Mouse (Mus musculus): ENCODE data around the gene Saa3. TPM values are rescaled to one million over a fixed set of nuclear protein-coding genes. Genes with fewer than 3 reads are reported as not detected.
A peak's percentile ranks its signal among the peaks of the same experiment; 100 is the strongest.

Saa3 gene
- 7.8 and 10.1 TPM in 2 replicates for total RNA-seq (2014; rRNA removed)
- polyA plus RNA-seq (2012; rRNA removed) = 3.5 and 3.8 TPM in 2 replicates

DNA sequence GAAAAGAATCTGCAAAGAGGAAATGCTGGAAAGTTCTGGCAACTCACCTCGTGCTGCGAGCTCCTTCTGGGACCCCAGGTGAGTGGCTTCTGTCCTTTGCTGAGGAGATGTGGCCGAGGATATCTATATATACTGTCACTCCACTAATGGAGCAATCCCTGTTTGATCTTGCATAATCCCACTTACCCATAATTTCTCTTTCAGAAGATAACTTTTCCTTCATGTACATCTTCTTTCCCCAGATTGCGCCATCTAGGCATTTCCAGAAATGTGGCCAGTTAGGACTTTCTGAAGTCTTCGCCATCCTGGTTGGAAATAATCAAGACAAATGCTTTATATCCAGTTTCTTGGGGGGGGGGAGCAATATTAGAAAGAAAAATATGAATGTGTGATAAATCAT, at the start of gene Saa3:
TSS of gene Saa3 (minus strand) at position 101 of the 400 bp plus-strand sequence.
- WGBS = 83% methylated on average over 5 of the region's 5 CpGs
- Histone ChIP-seq H3K27ac (replicated peaks; ENCODE audit: insufficient read depth, low read depth, low read length) (no peak within 1 kb of the TSS), H3K27me3 (ENCODE audit: control insufficient read depth, insufficient read depth, low read length) (no peaks in the 10 kb centered on the region), H3K4me1 (ENCODE audit: control insufficient read depth, insufficient read depth, low read length) (peaks cover 12% of the 10 kb centered on the region), H3K36me3 (ENCODE audit: control insufficient read depth, insufficient read depth, low read length) (no peaks in the 10 kb centered on the region), H3K79me2 (ENCODE audit: control insufficient read depth, insufficient read depth, low read length) (no peaks in the 10 kb centered on the region), H3K4me3 (ENCODE audit: insufficient read depth, low read depth, low read length) (no peak within 1 kb of the TSS), H3K9ac (ENCODE audit: low read depth, low read length) (no peak within 1 kb of the TSS)
- DNase-seq (ENCODE audit: extremely low read depth, low read depth, low spot score) = no peak
- TF ChIP-seq POLR2A (IDR thresholded peaks at IDR 0.05; ENCODE audit: extremely low read depth, insufficient read depth, low read length) = no peak
- no peak for TF ChIP-seq CTCF (IDR thresholded peaks at IDR 0.05; ENCODE audit: low read depth, low read length)

DNA sequence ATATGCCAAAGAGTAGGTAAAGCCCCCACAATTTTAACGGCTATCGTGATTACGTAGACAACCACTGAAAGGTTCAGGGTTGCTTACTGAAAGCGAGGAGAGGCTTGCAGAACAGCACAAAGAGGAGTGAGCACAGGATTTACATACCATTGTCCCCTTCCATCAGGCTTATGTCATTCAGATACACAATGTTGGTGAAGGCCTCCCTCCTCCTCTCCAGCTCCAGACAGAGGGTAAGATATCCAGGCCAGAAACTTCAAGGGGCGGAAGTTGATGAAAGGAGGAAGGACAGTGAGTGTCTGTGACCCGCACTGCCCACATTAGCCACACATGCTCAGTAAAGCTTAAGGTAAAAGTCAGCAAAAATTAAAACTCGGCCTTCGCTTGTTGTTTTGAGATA, 49.2 kb upstream of the Saa3 start:
- TF ChIP-seq POLR2A (IDR thresholded peaks at IDR 0.05; ENCODE audit: extremely low read depth, insufficient read depth, low read length) (no peak), CTCF (IDR thresholded peaks at IDR 0.05; ENCODE audit: low read depth, low read length) (no peak)
- H3K27ac ChIP-seq (replicated peaks; ENCODE audit: insufficient read depth, low read depth, low read length) = no peak overlapping the region
- H3K27me3 ChIP-seq (ENCODE audit: control insufficient read depth, insufficient read depth, low read length) = no peaks in the 10 kb centered on the region
- no peaks in the 10 kb centered on the region for H3K79me2 ChIP-seq (ENCODE audit: control insufficient read depth, insufficient read depth, low read length)
- no peak overlapping the region for H3K9ac ChIP-seq (ENCODE audit: low read depth, low read length)
- peaks cover 23% of the 10 kb centered on the region for H3K36me3 ChIP-seq (ENCODE audit: control insufficient read depth, insufficient read depth, low read length)
- H3K4me1 ChIP-seq (ENCODE audit: control insufficient read depth, insufficient read depth, low read length) = no peaks in the 10 kb centered on the region
- no peak for DNase-seq (ENCODE audit: extremely low read depth, low read depth, low spot score)
- H3K4me3 ChIP-seq (ENCODE audit: insufficient read depth, low read depth, low read length) = no peak overlapping the region
- 95% methylated on average over 8 of the region's 8 CpGs for WGBS

DNA sequence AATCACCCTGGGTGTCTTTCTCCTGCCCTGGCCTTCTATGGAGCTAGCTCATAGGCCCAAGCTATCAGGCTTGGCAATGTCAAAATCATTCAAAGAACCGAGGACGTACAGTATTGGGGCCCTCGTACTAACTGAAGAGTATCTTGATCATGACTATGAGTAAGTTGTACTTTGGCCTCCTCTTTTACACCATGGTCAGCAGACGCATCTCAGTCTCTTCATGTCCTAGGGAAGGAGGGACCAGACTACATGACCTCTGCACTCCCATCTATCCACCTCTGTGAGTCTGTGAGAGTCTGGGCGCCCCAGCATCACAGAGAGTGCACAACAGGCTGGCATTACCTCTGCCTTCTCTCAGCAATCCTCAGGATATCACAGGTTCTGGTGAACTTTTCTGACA, 47.1 kb upstream of the Saa3 start:
- no peak overlapping the region for H3K27ac ChIP-seq (replicated peaks; ENCODE audit: insufficient read depth, low read depth, low read length)
- TF ChIP-seq POLR2A (IDR thresholded peaks at IDR 0.05; ENCODE audit: extremely low read depth, insufficient read depth, low read length) (no peak), CTCF (IDR thresholded peaks at IDR 0.05; ENCODE audit: low read depth, low read length) (no peak)
- no peak for DNase-seq (ENCODE audit: extremely low read depth, low read depth, low spot score)
- no peaks in the 10 kb centered on the region for H3K4me1 ChIP-seq (ENCODE audit: control insufficient read depth, insufficient read depth, low read length)
- WGBS = 94% methylated on average over 5 of the region's 5 CpGs
- no peak overlapping the region for H3K9ac ChIP-seq (ENCODE audit: low read depth, low read length)
- no peak overlapping the region for H3K4me3 ChIP-seq (ENCODE audit: insufficient read depth, low read depth, low read length)
- no peaks in the 10 kb centered on the region for H3K79me2 ChIP-seq (ENCODE audit: control insufficient read depth, insufficient read depth, low read length)
- no peaks in the 10 kb centered on the region for H3K27me3 ChIP-seq (ENCODE audit: control insufficient read depth, insufficient read depth, low read length)
- peaks cover 14% of the 10 kb centered on the region for H3K36me3 ChIP-seq (ENCODE audit: control insufficient read depth, insufficient read depth, low read length)

DNA sequence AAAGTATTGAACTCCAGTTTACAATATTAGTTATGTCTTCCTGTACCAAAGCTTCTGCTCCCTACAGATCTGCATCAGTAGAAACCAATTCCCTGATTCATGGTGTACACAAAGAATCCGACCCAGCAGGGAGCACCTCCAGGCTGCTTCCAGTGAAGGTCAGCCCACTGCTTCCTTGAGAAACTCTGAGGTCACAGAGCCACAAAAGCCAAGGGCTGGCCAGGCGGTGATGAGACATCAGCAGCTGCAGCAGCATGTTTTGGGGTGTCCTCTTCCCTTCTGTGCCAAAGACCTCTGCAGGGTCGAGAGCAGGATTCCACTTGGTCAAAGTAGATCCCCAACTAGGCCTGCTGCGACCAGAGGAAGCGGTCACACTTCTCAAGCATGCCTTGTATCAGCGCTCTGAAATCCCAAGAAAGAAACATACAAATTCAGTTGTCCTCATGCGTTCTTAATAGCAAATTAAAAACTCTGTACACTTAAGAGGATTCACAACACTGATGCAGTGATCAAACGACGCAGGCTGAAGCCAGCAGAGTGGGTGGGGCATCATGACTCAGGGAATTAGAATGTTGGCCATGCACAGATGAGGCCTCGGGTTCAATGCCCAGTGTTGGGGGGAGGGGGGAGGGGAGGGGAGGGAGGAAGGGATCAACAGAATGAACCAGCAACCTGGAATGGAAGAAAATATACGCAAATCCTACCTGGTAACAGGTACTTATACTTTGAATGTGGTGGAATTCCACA, 45.7 kb upstream of the Saa3 start:
- TF ChIP-seq CTCF (IDR thresholded peaks at IDR 0.05; ENCODE audit: low read depth, low read length) = no peak
- TF ChIP-seq POLR2A (IDR thresholded peaks at IDR 0.05; ENCODE audit: extremely low read depth, insufficient read depth, low read length) = no peak
- Histone ChIP-seq H3K79me2 (ENCODE audit: control insufficient read depth, insufficient read depth, low read length) (no peaks in the 10 kb centered on the region), H3K27me3 (ENCODE audit: control insufficient read depth, insufficient read depth, low read length) (no peaks in the 10 kb centered on the region), H3K27ac (replicated peaks; ENCODE audit: insufficient read depth, low read depth, low read length) (no peak overlapping the region), H3K9ac (ENCODE audit: low read depth, low read length) (no peak overlapping the region), H3K4me1 (ENCODE audit: control insufficient read depth, insufficient read depth, low read length) (no peaks in the 10 kb centered on the region), H3K36me3 (ENCODE audit: control insufficient read depth, insufficient read depth, low read length) (peaks cover 11% of the 10 kb centered on the region), H3K4me3 (ENCODE audit: insufficient read depth, low read depth, low read length) (no peak overlapping the region)
- DNase-seq (ENCODE audit: extremely low read depth, low read depth, low spot score) = no peak
- 76% methylated on average over 11 of the region's 11 CpGs for WGBS

DNA sequence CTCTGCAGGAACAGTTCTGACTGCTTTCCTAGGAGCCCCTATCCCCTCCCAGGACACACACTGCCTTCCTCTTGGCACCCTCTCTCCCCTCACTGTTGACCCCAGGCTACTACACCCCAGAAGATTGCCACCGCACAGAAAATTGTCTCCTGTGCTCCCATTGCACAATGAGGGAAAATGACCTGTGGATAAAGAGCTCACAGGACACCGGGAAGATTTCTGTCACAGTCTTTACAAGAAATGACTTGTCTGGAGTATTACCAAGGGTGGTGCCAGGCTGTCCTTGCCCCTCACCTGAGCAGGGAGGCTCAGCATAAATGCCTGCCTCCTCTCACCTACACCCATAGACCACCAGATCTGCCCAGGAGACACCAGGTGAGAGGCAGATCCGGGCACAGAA, 36.0 kb upstream of the Saa3 start, which contains the start of gene Saa2:
TSS of gene Saa2 (plus strand) at position 301 of the 400 bp plus-strand sequence.
- Histone ChIP-seq H3K79me2 (ENCODE audit: control insufficient read depth, insufficient read depth, low read length) (no peaks in the 10 kb centered on the region), H3K4me3 (ENCODE audit: insufficient read depth, low read depth, low read length) (no peak within 1 kb of the TSS), H3K36me3 (ENCODE audit: control insufficient read depth, insufficient read depth, low read length) (no peaks in the 10 kb centered on the region), H3K9ac (ENCODE audit: low read depth, low read length) (peak within 1 kb of the TSS; percentile 57; the same call in 1 of the 2 replicates), H3K4me1 (ENCODE audit: control insufficient read depth, insufficient read depth, low read length) (peaks cover 9% of the 10 kb centered on the region), H3K27me3 (ENCODE audit: control insufficient read depth, insufficient read depth, low read length) (no peaks in the 10 kb centered on the region), H3K27ac (replicated peaks; ENCODE audit: insufficient read depth, low read depth, low read length) (no peak within 1 kb of the TSS)
- TF ChIP-seq POLR2A (IDR thresholded peaks at IDR 0.05; ENCODE audit: extremely low read depth, insufficient read depth, low read length) (no peak), CTCF (IDR thresholded peaks at IDR 0.05; ENCODE audit: low read depth, low read length) (no peak)
- peak; percentile 45 for DNase-seq (ENCODE audit: extremely low read depth, low read depth, low spot score)
- WGBS = 19% methylated on average over 3 of the region's 3 CpGs

DNA sequence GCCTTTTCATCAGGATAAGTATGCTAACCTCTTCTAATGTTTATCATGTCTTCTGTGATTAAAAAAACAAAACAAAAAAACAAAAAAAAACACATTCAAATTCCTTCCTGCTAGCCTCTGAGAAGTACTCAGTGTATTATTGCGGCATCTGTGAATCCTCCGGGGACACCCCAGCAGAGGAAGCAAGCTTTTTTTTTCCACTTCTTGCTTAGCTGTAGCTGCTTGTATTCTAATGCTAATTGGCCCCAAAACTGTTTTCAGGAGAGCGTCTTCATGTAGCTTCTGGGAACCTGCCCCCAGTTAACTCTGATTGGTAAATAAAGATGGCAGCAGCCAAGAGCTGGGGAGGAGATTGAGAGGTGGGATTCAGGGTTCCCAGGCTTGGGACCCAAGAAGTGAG, 33.0 kb upstream of the Saa3 start:
- WGBS = 81% methylated on average over 3 of the region's 3 CpGs
- Histone ChIP-seq H3K4me3 (ENCODE audit: insufficient read depth, low read depth, low read length) (no peak overlapping the region), H3K79me2 (ENCODE audit: control insufficient read depth, insufficient read depth, low read length) (no peaks in the 10 kb centered on the region), H3K9ac (ENCODE audit: low read depth, low read length) (no peak overlapping the region), H3K27me3 (ENCODE audit: control insufficient read depth, insufficient read depth, low read length) (no peaks in the 10 kb centered on the region), H3K27ac (replicated peaks; ENCODE audit: insufficient read depth, low read depth, low read length) (no peak overlapping the region), H3K4me1 (ENCODE audit: control insufficient read depth, insufficient read depth, low read length) (peaks cover 13% of the 10 kb centered on the region), H3K36me3 (ENCODE audit: control insufficient read depth, insufficient read depth, low read length) (no peaks in the 10 kb centered on the region)
- TF ChIP-seq POLR2A (IDR thresholded peaks at IDR 0.05; ENCODE audit: extremely low read depth, insufficient read depth, low read length) = no peak
- TF ChIP-seq CTCF (IDR thresholded peaks at IDR 0.05; ENCODE audit: low read depth, low read length) = no peak
- DNase-seq (ENCODE audit: extremely low read depth, low read depth, low spot score) = no peak
